Mouse (Mus musculus) thymus, adult 2 months (tissue): ENCODE results near the gene Wwox. TPM values are rescaled to one million over a fixed set of nuclear protein-coding genes. Genes with fewer than 3 reads are reported as not detected.

Experiments used
- DNase-seq: peaks from one replicate; pipeline ENCODE4 v3.0.0; 2021
- H3K27ac ChIP-seq: fragments of 200-500 bp; 2 replicates; pipeline ENCODE4 v1.5.1; 2012; ENCODE audit warnings: low read length, control low read depth; ENCODE audit not compliant: control insufficient read depth, insufficient read depth
- H3K27me3 ChIP-seq: fragments of 200-500 bp; 2 replicates; pipeline ENCODE4 v1.6.1; 2012; ENCODE audit warnings: mild to moderate bottlenecking, low read length, moderate library complexity, mixed read lengths; ENCODE audit not compliant: control insufficient read depth, insufficient read depth
- H3K36me3 ChIP-seq: fragments of 200-500 bp; 2 replicates; pipeline ENCODE4 v1.6.1; 2012; ENCODE audit warnings: mild to moderate bottlenecking, low read length, moderate library complexity; ENCODE audit not compliant: control insufficient read depth, insufficient read depth
- H3K4me1 ChIP-seq: fragments of 200-500 bp; replicated peaks from 2 replicates; pipeline ENCODE4 v1.6.1; 2012; ENCODE audit warnings: low read length; ENCODE audit not compliant: control insufficient read depth, insufficient read depth
- H3K4me3 ChIP-seq: fragments of 200-500 bp; 2 replicates; pipeline ENCODE4 v1.5.1; 2012; ENCODE audit warnings: mild to moderate bottlenecking, low read length, control low read depth, moderate library complexity; ENCODE audit not compliant: control insufficient read depth, insufficient read depth
- CTCF ChIP-seq: fragments of 200-500 bp; IDR thresholded peaks from 2 replicates; pipeline ENCODE4 v1.5.1; 2012; ENCODE audit warnings: mild to moderate bottlenecking, control low read depth, low read length, moderate library complexity, borderline replicate concordance; ENCODE audit not compliant: control insufficient read depth, poor library complexity, insufficient read depth; ENCODE audit errors: extremely low read depth
- POLR2A ChIP-seq: fragments of 200-500 bp; IDR thresholded peaks from 2 replicates; pipeline ENCODE4 v1.6.1; 2012; ENCODE audit warnings: mild to moderate bottlenecking, low read length, control low read depth, moderate library complexity; ENCODE audit not compliant: control insufficient read depth, poor library complexity, insufficient read depth; ENCODE audit errors: extremely low read depth
- WGBS: fragments of 180-500 bp; shearing (Covaris S2); methylation state at CpG from one replicate; pipeline ENCODE4 v1.1.7; 2018; 5-methylcytosine and 5-hydroxymethylcytosine counted together
- polyA plus RNA-seq: library from polyadenylated mRNA; depleted of rRNA; stranded (reverse); fragments of >200 nt; gene quantifications from 2 replicates; pipeline ENCODE4 v1.2.3, GENCODE M21; 2012

Gene Wwox
- polyA plus RNA-seq, 1 experiment: 8.4 TPM

- peak; percentile 23 for DNase-seq
- H3K36me3 ChIP-seq: no peaks in the 10 kb centered on the region
- H3K27ac ChIP-seq: no peak overlapping the region
- no peaks in the 10 kb centered on the region for H3K27me3 ChIP-seq
- no peak for TF ChIP-seq POLR2A
- H3K4me3 ChIP-seq: peak overlapping the region; percentile 23; the same call in 1 of the 2 replicates
- 13% methylated on average over 20 of the region's 20 CpGs for WGBS
- H3K4me1 ChIP-seq: peaks cover 17% of the 10 kb centered on the region
Measured at GRCm38 (mm10) chr8:115226781-115227583, 787.5 kb downstream of the Wwox start.

GRCm38 (mm10) chr8:115228903-115229302, 789.4 kb downstream of the Wwox start:
- TF ChIP-seq CTCF (no peak), POLR2A (no peak)
- Histone ChIP-seq H3K4me1 (peaks cover 26% of the 10 kb centered on the region), H3K27me3 (no peaks in the 10 kb centered on the region), H3K27ac (no peak overlapping the region), H3K36me3 (no peaks in the 10 kb centered on the region), H3K4me3 (peak overlapping the region; percentile 38)
- peak; percentile 39 for DNase-seq
- 6% methylated on average over 11 of the region's 11 CpGs for WGBS

GRCm38 (mm10) chr8:115234068-115234467, 794.6 kb downstream of the Wwox start:
- peak overlapping the region; percentile 77; the same call in 1 of the 2 replicates for H3K27ac ChIP-seq
- no peaks in the 10 kb centered on the region for H3K36me3 ChIP-seq
- H3K27me3 ChIP-seq: no peaks in the 10 kb centered on the region
- no peak for TF ChIP-seq POLR2A
- no peak for TF ChIP-seq CTCF
- peak overlapping the region; percentile 45 for H3K4me3 ChIP-seq
- peak; percentile 62 for DNase-seq
- peaks cover 13% of the 10 kb centered on the region for H3K4me1 ChIP-seq
- WGBS: 6% methylated on average over 6 of the region's 6 CpGs

GRCm38 (mm10) chr8:115237596-115237995, 798.1 kb downstream of the Wwox start:
- no peak for DNase-seq
- H3K27me3 ChIP-seq: no peaks in the 10 kb centered on the region
- H3K4me1 ChIP-seq: peaks cover 13% of the 10 kb centered on the region
- H3K36me3 ChIP-seq: no peaks in the 10 kb centered on the region
- no peak for TF ChIP-seq CTCF
- no peak for TF ChIP-seq POLR2A
- no peak overlapping the region for H3K4me3 ChIP-seq
- no peak overlapping the region for H3K27ac ChIP-seq
- 74% methylated on average over 9 of the region's 9 CpGs for WGBS

- H3K27ac ChIP-seq: no peak overlapping the region
- H3K36me3 ChIP-seq: no peaks in the 10 kb centered on the region
- TF ChIP-seq POLR2A: no peak
- no peak for TF ChIP-seq CTCF
- no peaks in the 10 kb centered on the region for H3K4me1 ChIP-seq
- 98% methylated on average over 9 of the region's 9 CpGs for WGBS
- H3K4me3 ChIP-seq: no peak overlapping the region
- no peak for DNase-seq
- H3K27me3 ChIP-seq: no peaks in the 10 kb centered on the region
Measured at GRCm38 (mm10) chr8:115243465-115244027, 804.1 kb downstream of the Wwox start.

- Histone ChIP-seq H3K27ac (no peak overlapping the region), H3K27me3 (no peaks in the 10 kb centered on the region), H3K36me3 (no peaks in the 10 kb centered on the region), H3K4me1 (no peaks in the 10 kb centered on the region), H3K4me3 (no peak overlapping the region)
- no peak for DNase-seq
- 87% methylated on average over 22 of the region's 22 CpGs for WGBS
- no peak for TF ChIP-seq POLR2A
- TF ChIP-seq CTCF: no peak
Measured at GRCm38 (mm10) chr8:115249688-115250366, 810.4 kb downstream of the Wwox start.
